Mouse (Mus musculus): Measurements from ENCODE around the gene AA986860.

GRCm38 (mm10) chr1:130716218-130716512 lies 15.6 kb upstream of the AA986860 start:
- TF ChIP-seq CTCF (IDR thresholded peaks at IDR 0.05; ENCODE audit: borderline replicate concordance, control insufficient read depth, extremely low read depth, insufficient read depth, low read length, poor library complexity) (no peak), POLR2A (IDR thresholded peaks at IDR 0.05; ENCODE audit: control insufficient read depth, extremely low read depth, insufficient read depth, low read length, poor library complexity) (no peak)
